9 mouse cellular contexts compared by ENCODE assay signal in genomic region chr4:132974904-132975303, GRCm38 (mm10). TPM values are rescaled to one million over a fixed set of nuclear protein-coding genes. Genes with fewer than 3 reads are reported as not detected.
DNase-seq lines count a peak whose midpoint lies in the region; ATAC-seq and TF ChIP-seq lines count a peak whose summit lies in the region.
"Had no signal": no experiment of that assay in that cellular context is flagged by ENCODE, and none has a peak within 500 bp of the region (broad histone marks: within the 10 kb centered on the region; RNA-seq: fewer than 3 reads in every experiment).

No protein-coding gene starts in this region.

- H3K4me3 ChIP-seq in forebrain, embryonic 14.5 days (ENCODE audit: low read depth, low read length): no peak overlapping the region
- H3K4me3 ChIP-seq in liver, embryonic 15.5 days (replicated peaks): peak overlapping the region; percentile 40
- H3K4me3 ChIP-seq in olfactory bulb, adult 2 months (ENCODE audit: insufficient read depth, low read depth, low read length): 0 out of 2 replicates have a peak overlapping the region, but pooled peaks have one; percentile 7
- H3K4me3 ChIP-seq: erythroblast, embryonic 14.5 days had no signal

- H3K4me2 ChIP-seq in forebrain, embryonic 14.5 days (ENCODE audit: low read length): peak overlapping the region; percentile 32
- peak overlapping the region; percentile 58 for H3K4me2 ChIP-seq in liver, embryonic 15.5 days

- no peak for TF ChIP-seq POLR2A in olfactory bulb, adult 2 months (IDR thresholded peaks at IDR 0.05; ENCODE audit: insufficient read depth, low read depth, low read length)

- no peak overlapping the region for H3K9ac ChIP-seq in forebrain, embryonic 14.5 days (ENCODE audit: low read length)
- no peak overlapping the region for H3K9ac ChIP-seq in liver, embryonic 15.5 days

- no peak for TF ChIP-seq CTCF in olfactory bulb, adult 2 months (IDR thresholded peaks at IDR 0.05; ENCODE audit: insufficient read depth, low read depth, low read length)

- intact Hi-C loops in heart, postnatal 14 days (cut with DNase I): no loop called here

- peak; percentile 81 for DNase-seq in R1 (ENCODE audit: low read depth, low spot score)
- peak; percentile 69 for DNase-seq in forebrain, embryonic 14.5 days (ENCODE audit: low spot score)
- peak; percentile 71 to 79 for DNase-seq in heart, postnatal 14 days
- DNase-seq in kidney, postnatal 4 days: peak; percentile 82 to 90

- no peaks in the 10 kb centered on the region for H3K36me3 ChIP-seq in forebrain, embryonic 14.5 days (ENCODE audit: control insufficient read depth, insufficient read depth, low read length)
- no peaks in the 10 kb centered on the region for H3K36me3 ChIP-seq in liver, embryonic 15.5 days (replicated peaks)

- no peak overlapping the region for H3K27ac ChIP-seq in forebrain, embryonic 14.5 days (ENCODE audit: low read depth, low read length)
- H3K27ac ChIP-seq in liver, embryonic 15.5 days (replicated peaks): no peak overlapping the region
- H3K27ac ChIP-seq in olfactory bulb, adult 2 months (ENCODE audit: insufficient read depth, low read depth, low read length): no peak overlapping the region

- ATAC-seq in cerebellum, adult (ENCODE audit: insufficient number of reproducible peaks, low FRiP score, low TSS enrichment): peak; percentile 40; the same call in 1 of the 2 replicates
- no peak for ATAC-seq in forebrain, embryonic 14.5 days
- no peak for ATAC-seq in liver, embryonic 15.5 days (ENCODE audit: insufficient read depth)
- ATAC-seq in granulocyte monocyte progenitor cell, adult 5-6 weeks (replicated peaks; ENCODE audit: poor library complexity, severe bottlenecking): no peak

- H3K9me3 ChIP-seq in forebrain, embryonic 14.5 days (replicated peaks; ENCODE audit: control insufficient read depth, low read length): no peaks in the 10 kb centered on the region
- no peaks in the 10 kb centered on the region for H3K9me3 ChIP-seq in liver, embryonic 15.5 days (replicated peaks)

- H3K27me3 ChIP-seq in forebrain, embryonic 14.5 days (replicated peaks; ENCODE audit: control insufficient read depth, insufficient read depth, low read length): peaks cover 16% of the 10 kb centered on the region
- H3K27me3 ChIP-seq in liver, embryonic 15.5 days: peaks cover 75% of the 10 kb centered on the region

- under 1% methylated on average over 15 of the region's 15 CpGs for WGBS in forebrain, embryonic 14.5 days
- 3% methylated on average over 15 of the region's 15 CpGs for WGBS in liver, embryonic 15.5 days (ENCODE audit: insufficient replicate concordance)
- WGBS in olfactory bulb, adult 2 months: 17% methylated on average over 15 of the region's 15 CpGs

- peaks cover 12% of the 10 kb centered on the region; the same call in 1 of the 2 replicates for H3K4me1 ChIP-seq in forebrain, embryonic 14.5 days (ENCODE audit: control insufficient read depth, insufficient read depth, low read length)
- peaks cover 35% of the 10 kb centered on the region for H3K4me1 ChIP-seq in liver, embryonic 15.5 days (replicated peaks)
- H3K4me1 ChIP-seq in olfactory bulb, adult 2 months (ENCODE audit: control insufficient read depth, insufficient read depth, low read length): peaks cover 16% of the 10 kb centered on the region

RNA-seq across cellular contexts. Expression of gene Fgr, which starts 1.0 kb away (rescaled TPM):
- polyA plus RNA-seq in forebrain, embryonic 14.5 days (2014; fragmentation: Nextera tagmentation; extraction: Ambion mirVana): 0.23 TPM in 1 of 2 replicates, not detected in the other
- total RNA-seq in heart, postnatal 14 days (2021): under 1 TPM; 0.43 to 0.49 TPM
- 2.7 and 2.8 TPM in 2 replicates for polyA plus RNA-seq in liver, embryonic 15.5 days (2015; fragmentation: Nextera tagmentation; extraction: Ambion mirVana)
- not detected in 2 replicates for polyA plus RNA-seq in olfactory bulb, adult 2 months (2012; ENCODE audit: insufficient read depth, insufficient read length, low replicate concordance, missing spikeins)
- not detected in 2 replicates for total RNA-seq in granulocyte monocyte progenitor cell, adult 5-6 weeks (2014; fragmentation: Nextera tagmentation)
- total RNA-seq in granulocyte monocyte progenitor cell, adult 5-6 weeks (2017): 0.99 and 2.4 TPM in 2 replicates

RNA-seq across cellular contexts. Expression of gene Ahdc1, which starts 36.2 kb away (rescaled TPM):
- polyA plus RNA-seq in forebrain, embryonic 14.5 days (2014; fragmentation: Nextera tagmentation; extraction: Ambion mirVana): 8.6 and 12.2 TPM in 2 replicates
- 10 to 100 TPM; 55.2 to 59.1 TPM for total RNA-seq in heart, postnatal 14 days (2021)
- 1.1 and 1.3 TPM in 2 replicates for polyA plus RNA-seq in liver, embryonic 15.5 days (2015; fragmentation: Nextera tagmentation; extraction: Ambion mirVana)
- not detected in 2 replicates for polyA plus RNA-seq in olfactory bulb, adult 2 months (2012; ENCODE audit: insufficient read depth, insufficient read length, low replicate concordance, missing spikeins)
- total RNA-seq in granulocyte monocyte progenitor cell, adult 5-6 weeks (2014; fragmentation: Nextera tagmentation): 1.3 and 4.7 TPM in 2 replicates
- 0.26 and 0.93 TPM in 2 replicates for total RNA-seq in granulocyte monocyte progenitor cell, adult 5-6 weeks (2017)

RNA-seq across cellular contexts. Expression of gene Fam76a, which starts 52.5 kb away (rescaled TPM):
- polyA plus RNA-seq in forebrain, embryonic 14.5 days (2014; fragmentation: Nextera tagmentation; extraction: Ambion mirVana): 44.2 and 47.1 TPM in 2 replicates
- total RNA-seq in heart, postnatal 14 days (2021): 10 to 100 TPM; 33.2 to 40.1 TPM
- 27.6 and 28.5 TPM in 2 replicates for polyA plus RNA-seq in liver, embryonic 15.5 days (2015; fragmentation: Nextera tagmentation; extraction: Ambion mirVana)
- not detected in 2 replicates for polyA plus RNA-seq in olfactory bulb, adult 2 months (2012; ENCODE audit: insufficient read depth, insufficient read length, low replicate concordance, missing spikeins)
- 15.1 and 25.0 TPM in 2 replicates for total RNA-seq in granulocyte monocyte progenitor cell, adult 5-6 weeks (2014; fragmentation: Nextera tagmentation)
- 17.5 and 17.6 TPM in 2 replicates for total RNA-seq in granulocyte monocyte progenitor cell, adult 5-6 weeks (2017)
